Mouse (Mus musculus) embryonic facial prominence, embryonic 13.5 days (tissue): ENCODE data around the gene Prtn3. TPM values are rescaled to one million over a fixed set of nuclear protein-coding genes. Genes with fewer than 3 reads are reported as not detected.

Source experiments
- ATAC-seq: fragments of 200-750 bp; cut with Nextera tagmentation; 2 replicates; pipeline ENCODE4 v1.8.0; 2017; ENCODE audit warnings: low read depth; ENCODE audit not compliant: insufficient number of reproducible peaks, insufficient read depth, low FRiP score, low TSS enrichment
- H3K27ac ChIP-seq: fragments of 300-500 bp; sonication (generic); 2 replicates; pipeline ENCODE4 v1.5.1; 2015; ENCODE audit warnings: moderate library complexity, mild to moderate bottlenecking, inconsistent platforms
- H3K27me3 ChIP-seq: fragments of 300-500 bp; sonication (generic); 2 replicates; pipeline ENCODE4 v1.6.1; 2015; ENCODE audit warnings: mild to moderate bottlenecking, inconsistent platforms
- H3K36me3 ChIP-seq: fragments of 300-500 bp; sonication (generic); 2 replicates; pipeline ENCODE4 v1.6.1; 2015; ENCODE audit warnings: mild to moderate bottlenecking, inconsistent platforms
- H3K4me1 ChIP-seq: fragments of 300-500 bp; sonication (generic); 2 replicates; pipeline ENCODE4 v1.6.1; 2015; ENCODE audit warnings: inconsistent platforms
- H3K4me2 ChIP-seq: fragments of 300-500 bp; sonication (generic); 2 replicates; pipeline ENCODE4 v1.6.1; 2015; ENCODE audit warnings: moderate library complexity, mild to moderate bottlenecking, inconsistent platforms
- H3K4me3 ChIP-seq: fragments of 300-500 bp; sonication (generic); 2 replicates; pipeline ENCODE4 v1.5.1; 2015; ENCODE audit warnings: mild to moderate bottlenecking, inconsistent platforms
- H3K9ac ChIP-seq: fragments of 300-500 bp; sonication (generic); 2 replicates; pipeline ENCODE4 v1.6.1; 2015; ENCODE audit warnings: mild to moderate bottlenecking, inconsistent platforms
- H3K9me3 ChIP-seq: fragments of 300-500 bp; sonication (generic); 2 replicates; pipeline ENCODE4 v1.6.1; 2016; ENCODE audit warnings: inconsistent platforms
- WGBS: fragments of 180-500 bp; shearing (Covaris S2); methylation state at CpG from one replicate; pipeline ENCODE4 v1.1.7; 2015; ENCODE audit warnings: mixed read lengths; 5-methylcytosine and 5-hydroxymethylcytosine counted together
- polyA plus RNA-seq: library from polyadenylated mRNA; unstranded; fragments of >200 nt; fragmentation: Nextera tagmentation; extraction: Ambion mirVana; gene quantifications from 2 replicates; pipeline ENCODE4 v1.2.1, GENCODE M21; 2015

The Prtn3 gene
- polyA plus RNA-seq, 1 experiment from 2014 or later: 8.5 TPM

DNA sequence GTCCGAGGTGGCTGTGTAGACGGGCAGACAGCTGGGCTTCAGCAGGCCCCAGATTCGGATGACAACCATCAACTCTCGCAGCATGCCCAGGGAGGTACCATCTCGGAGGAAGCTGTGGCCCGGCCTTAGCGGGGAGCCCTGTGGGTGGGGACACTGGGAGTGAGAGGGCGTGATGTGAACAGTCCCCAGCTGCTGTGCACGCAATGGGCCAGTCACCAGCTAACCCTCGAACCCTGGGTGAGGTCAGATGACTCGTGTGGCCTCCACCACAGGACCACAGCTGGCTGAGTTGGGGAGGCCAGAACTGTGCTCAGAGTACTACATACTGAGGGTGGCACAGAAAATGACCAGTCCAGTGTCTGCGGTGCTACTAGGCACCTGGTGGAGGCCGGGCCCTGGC, 22.5 kb downstream of the Prtn3 start:
- Histone ChIP-seq H3K4me2 (no peak overlapping the region), H3K4me3 (no peak overlapping the region), H3K36me3 (peaks cover 71% of the 10 kb centered on the region), H3K27me3 (no peaks in the 10 kb centered on the region), H3K4me1 (0 out of 2 replicates have a peak, but pooled peaks cover 2% of the 10 kb centered on the region), H3K9me3 (no peaks in the 10 kb centered on the region), H3K27ac (no peak overlapping the region), H3K9ac (0 out of 2 replicates have a peak overlapping the region, but pooled peaks have one; percentile 6)
- 84% methylated on average over 13 of the region's 13 CpGs for WGBS
- ATAC-seq: no peak

GRCm38 (mm10) chr10:79897316-79898245, 23.3 kb downstream of the Prtn3 start:
- WGBS: 55% methylated on average over 20 of the region's 20 CpGs
- Histone ChIP-seq H3K9ac (0 out of 2 replicates have a peak overlapping the region, but pooled peaks have one; percentile 32), H3K9me3 (no peaks in the 10 kb centered on the region), H3K4me2 (no peak overlapping the region), H3K4me1 (no peaks in the 10 kb centered on the region), H3K4me3 (no peak overlapping the region), H3K27ac (no peak overlapping the region), H3K27me3 (no peaks in the 10 kb centered on the region), H3K36me3 (peaks cover 76% of the 10 kb centered on the region)
- ATAC-seq: no peak

DNA sequence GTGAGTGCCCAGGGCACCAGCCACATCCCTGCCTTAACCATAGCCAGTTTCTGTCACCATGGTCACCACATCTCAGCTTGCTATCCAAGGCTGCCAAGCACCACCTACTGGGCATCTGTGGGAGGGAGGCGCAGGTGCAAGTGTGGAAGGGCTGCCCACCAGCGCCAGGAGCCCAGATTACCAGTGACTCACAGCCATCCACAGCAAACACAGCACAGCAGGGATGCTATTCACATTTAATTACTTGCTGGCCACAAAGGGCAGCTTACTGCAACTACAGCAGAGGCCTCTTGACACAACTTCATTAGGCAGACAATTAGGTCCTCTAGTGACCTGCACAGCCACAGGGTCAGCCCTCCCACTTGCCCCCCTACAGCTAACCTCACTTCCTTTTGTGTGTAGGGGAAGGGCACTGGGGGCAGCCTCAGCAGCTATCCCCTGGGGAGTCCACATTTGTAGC, 26.7 kb downstream of the Prtn3 start:
- no peak overlapping the region for H3K27ac ChIP-seq
- H3K9me3 ChIP-seq: no peaks in the 10 kb centered on the region
- no peak overlapping the region for H3K4me3 ChIP-seq
- WGBS: 26% methylated on average over 2 of the region's 2 CpGs
- peaks cover 91% of the 10 kb centered on the region for H3K36me3 ChIP-seq
- no peaks in the 10 kb centered on the region for H3K4me1 ChIP-seq
- no peaks in the 10 kb centered on the region for H3K27me3 ChIP-seq
- 0 out of 2 replicates have a peak overlapping the region, but pooled peaks have one; percentile 27 for H3K9ac ChIP-seq
- no peak overlapping the region for H3K4me2 ChIP-seq
- ATAC-seq: no peak

DNA sequence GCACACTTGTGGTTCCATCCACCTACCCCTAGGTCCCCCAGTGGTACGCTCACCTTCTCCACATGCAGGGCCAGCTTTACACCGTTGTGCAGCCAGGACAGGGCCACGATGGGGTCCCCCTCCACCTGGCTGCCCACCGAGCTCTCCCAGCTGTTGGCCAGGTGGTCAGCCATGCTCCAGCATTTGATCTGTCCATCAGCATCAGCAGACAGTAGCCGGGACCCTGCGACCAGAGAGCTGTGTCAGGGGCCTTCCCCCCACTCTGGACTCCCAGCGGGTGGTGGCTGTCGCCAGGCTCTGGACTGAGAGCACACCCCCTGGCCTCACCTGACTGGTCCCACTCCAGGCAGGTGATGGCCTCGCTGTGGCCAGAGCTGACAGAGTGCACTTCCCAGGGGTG, 32.4 kb downstream of the Prtn3 start:
- Histone ChIP-seq H3K27me3 (no peaks in the 10 kb centered on the region), H3K27ac (no peak overlapping the region), H3K9ac (no peak overlapping the region), H3K4me3 (no peak overlapping the region), H3K4me2 (no peak overlapping the region), H3K9me3 (no peaks in the 10 kb centered on the region), H3K4me1 (peaks cover 8% of the 10 kb centered on the region), H3K36me3 (peaks cover 66% of the 10 kb centered on the region)
- no peak for ATAC-seq
- 92% methylated on average over 9 of the region's 9 CpGs for WGBS

DNA sequence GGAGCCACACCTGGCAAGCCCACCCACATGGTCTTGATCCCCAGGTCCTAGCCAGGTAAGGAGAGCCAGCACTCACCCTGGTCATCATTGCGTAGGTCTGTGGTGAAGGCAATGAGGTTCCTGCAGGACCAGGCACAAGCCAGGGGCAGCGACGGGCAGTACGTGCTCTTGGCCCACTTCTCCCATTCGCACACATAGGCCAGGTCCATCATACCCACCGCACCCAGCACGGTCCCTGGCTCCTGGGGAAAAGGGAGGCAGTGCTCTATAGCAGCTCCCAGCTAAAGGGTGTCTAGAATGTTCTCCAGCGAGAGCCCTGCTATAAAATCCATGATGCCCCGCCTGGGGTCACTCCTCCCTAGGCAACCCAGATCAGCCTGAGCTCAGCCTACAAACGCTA, 33.1 kb downstream of the Prtn3 start:
- H3K4me2 ChIP-seq: no peak overlapping the region
- no peak overlapping the region for H3K9ac ChIP-seq
- H3K27me3 ChIP-seq: no peaks in the 10 kb centered on the region
- 92% methylated on average over 10 of the region's 10 CpGs for WGBS
- H3K27ac ChIP-seq: no peak overlapping the region
- H3K4me3 ChIP-seq: no peak overlapping the region
- H3K9me3 ChIP-seq: no peaks in the 10 kb centered on the region
- H3K36me3 ChIP-seq: peaks cover 69% of the 10 kb centered on the region
- peaks cover 8% of the 10 kb centered on the region for H3K4me1 ChIP-seq
- ATAC-seq: no peak

DNA sequence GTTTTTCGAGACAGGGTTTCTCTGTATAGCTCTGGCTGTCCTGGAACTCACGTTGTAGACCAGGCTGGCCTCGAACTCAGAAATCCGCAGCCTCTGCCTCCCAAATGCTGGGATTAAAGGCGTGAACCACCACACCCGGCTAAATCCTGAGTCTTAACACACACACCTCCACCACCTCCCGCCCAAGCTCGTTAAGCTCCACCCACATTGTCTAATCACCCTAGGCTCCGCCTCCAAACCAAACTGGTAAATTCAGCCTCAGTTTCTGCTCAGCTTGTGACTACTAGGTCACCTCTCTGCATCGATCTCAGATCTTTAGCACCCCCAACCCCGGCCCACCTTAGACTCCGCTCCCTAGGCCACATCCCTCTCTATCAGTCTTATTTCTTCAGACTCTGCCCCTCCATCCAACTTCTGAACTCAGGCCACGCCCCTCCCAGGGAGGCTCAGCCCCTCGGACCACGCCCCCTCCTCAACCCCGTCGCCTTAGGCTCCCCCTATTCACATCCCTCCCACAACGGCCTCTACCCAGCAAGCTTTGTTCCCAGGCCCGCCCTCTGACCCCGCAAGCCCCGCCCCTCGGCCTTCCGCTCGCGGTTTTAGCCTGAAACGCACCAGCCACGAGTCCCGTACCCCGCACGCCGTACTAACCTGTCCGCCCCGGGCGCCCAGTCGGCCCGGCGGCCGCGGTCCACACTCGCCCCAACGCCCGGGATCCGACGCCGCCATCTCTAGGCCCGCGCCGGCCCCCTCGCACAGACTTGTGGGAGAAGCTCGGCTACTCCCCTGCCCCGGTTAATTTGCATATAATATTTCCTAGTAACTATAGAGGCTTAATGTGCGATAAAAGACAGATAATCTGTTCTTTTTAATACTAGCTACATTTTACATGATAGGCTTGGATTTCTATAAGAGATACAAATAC, 34.2 kb downstream of the Prtn3 start, which contains the start of gene Med16:
Gene Med16, minus strand, starts transcription at position 757 of the 925 bp plus-strand sequence.
- no peaks in the 10 kb centered on the region for H3K27me3 ChIP-seq
- H3K4me3 ChIP-seq: peak within 1 kb of the TSS; percentile 70
- peaks cover 8% of the 10 kb centered on the region for H3K4me1 ChIP-seq
- H3K4me2 ChIP-seq: peak within 1 kb of the TSS; percentile 53
- WGBS: 2% methylated on average over 52 of the region's 52 CpGs
- H3K36me3 ChIP-seq: peaks cover 65% of the 10 kb centered on the region
- H3K27ac ChIP-seq: peak within 1 kb of the TSS; percentile 97
- peak within 1 kb of the TSS; percentile 94 for H3K9ac ChIP-seq
- peak; percentile 92 for ATAC-seq
- no peaks in the 10 kb centered on the region for H3K9me3 ChIP-seq

DNA sequence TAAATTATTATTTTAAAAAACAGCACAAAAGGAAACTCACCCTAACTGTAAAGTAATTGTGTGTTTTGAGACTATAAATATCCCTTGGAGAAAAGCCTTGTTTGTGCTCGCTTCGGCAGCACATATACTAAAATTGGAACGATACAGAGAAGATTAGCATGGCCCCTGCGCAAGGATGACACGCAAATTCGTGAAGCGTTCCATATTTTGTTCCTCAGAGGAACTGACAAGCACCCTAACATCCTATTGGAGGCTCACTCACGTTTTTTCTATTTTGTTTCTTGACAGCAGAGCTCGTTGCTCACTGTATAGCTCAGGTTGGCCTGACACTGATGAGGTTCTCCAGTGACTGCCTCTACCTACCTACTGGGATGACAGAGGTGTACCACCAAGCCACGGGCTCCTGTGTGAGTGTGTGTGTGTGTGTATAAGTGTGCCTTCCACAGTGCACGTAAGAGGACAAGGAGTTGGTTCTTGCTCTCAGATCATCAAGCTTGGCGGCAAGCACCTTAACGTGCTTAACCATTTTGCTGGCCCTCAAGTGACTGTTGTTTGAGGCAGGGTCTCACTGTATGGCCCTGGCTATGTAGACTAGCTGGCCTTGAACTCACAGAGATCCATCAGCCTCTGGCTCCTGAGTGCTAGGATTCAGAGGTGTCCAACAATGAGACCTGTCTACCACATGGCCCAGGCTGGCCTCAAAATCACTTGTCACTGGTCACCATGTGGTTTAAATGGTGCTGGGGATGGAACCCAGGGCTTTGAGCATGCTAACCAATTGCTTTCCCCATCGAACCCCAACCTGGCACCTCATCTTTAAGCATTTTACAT, 35.0 kb downstream of the Prtn3 start:
- 0 out of 2 replicates have a peak, but pooled peaks have one; percentile 35 for ATAC-seq
- no peaks in the 10 kb centered on the region for H3K27me3 ChIP-seq
- H3K4me2 ChIP-seq: peak overlapping the region; percentile 53
- H3K9ac ChIP-seq: peak overlapping the region; percentile 16; the same call in 1 of the 2 replicates
- H3K9me3 ChIP-seq: no peaks in the 10 kb centered on the region
- 22% methylated on average over 14 of the region's 14 CpGs for WGBS
- H3K4me1 ChIP-seq: peaks cover 10% of the 10 kb centered on the region
- H3K4me3 ChIP-seq: peak overlapping the region; percentile 70
- peaks cover 56% of the 10 kb centered on the region for H3K36me3 ChIP-seq
- peak overlapping the region; percentile 60 for H3K27ac ChIP-seq

DNA sequence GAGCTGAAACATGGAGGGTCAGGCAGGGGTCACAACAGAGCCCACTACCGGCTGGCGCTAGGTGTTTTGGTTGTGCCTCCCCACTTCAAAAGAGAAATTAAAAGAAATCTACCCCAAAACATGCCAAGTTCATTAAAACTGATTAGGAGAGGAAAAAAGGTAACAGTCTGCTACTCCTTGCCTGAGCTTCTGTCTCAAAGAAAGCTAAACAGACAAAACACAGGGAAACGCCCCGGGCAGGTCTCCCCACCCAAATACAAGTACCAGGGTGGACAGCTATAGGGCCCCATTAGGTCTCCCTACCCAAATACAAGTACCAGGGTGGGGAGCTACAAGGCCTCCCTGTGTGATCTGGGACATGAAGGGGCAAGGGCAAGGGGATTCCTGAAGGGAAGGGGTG, 36.3 kb downstream of the Prtn3 start, which contains the start of gene Gm26602:
Gene Gm26602, plus strand, starts transcription at position 301 of the 400 bp plus-strand sequence.
- H3K9ac ChIP-seq: no peak within 1 kb of the TSS
- peaks cover 43% of the 10 kb centered on the region for H3K36me3 ChIP-seq
- peak within 1 kb of the TSS; percentile 60; the same call in 1 of the 2 replicates for H3K27ac ChIP-seq

DNA sequence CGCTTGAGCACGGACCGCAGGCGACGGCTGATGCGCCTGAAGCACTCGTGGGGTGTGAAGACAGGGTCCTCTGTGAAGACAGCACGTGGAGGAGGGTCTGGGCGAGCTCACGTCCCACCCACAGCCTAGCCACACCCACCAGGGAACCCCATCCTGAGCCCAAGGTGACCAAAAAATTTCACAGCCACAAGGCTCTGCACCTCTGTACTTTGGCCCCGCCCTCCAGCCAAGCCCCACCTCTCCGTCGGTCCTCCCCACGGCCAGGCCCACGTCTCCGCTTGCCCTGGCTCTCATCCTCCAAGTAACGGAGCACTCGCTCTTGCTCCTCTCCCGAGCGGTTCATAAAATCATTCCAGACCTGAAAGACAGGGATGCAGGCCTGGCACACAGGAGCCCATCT, 38.1 kb downstream of the Prtn3 start:
- Histone ChIP-seq H3K9ac (no peak overlapping the region), H3K36me3 (peaks cover 27% of the 10 kb centered on the region), H3K4me2 (no peak overlapping the region), H3K27me3 (peaks cover 3% of the 10 kb centered on the region), H3K4me3 (no peak overlapping the region), H3K4me1 (peaks cover 35% of the 10 kb centered on the region), H3K9me3 (no peaks in the 10 kb centered on the region), H3K27ac (no peak overlapping the region)
- ATAC-seq: no peak
- 63% methylated on average over 20 of the region's 20 CpGs for WGBS

More for the DNA sequence above, 36.3 kb downstream of the Prtn3 start, which contains the start of gene Gm26602:
- 93% methylated on average over 4 of the region's 4 CpGs for WGBS
- no peaks in the 10 kb centered on the region for H3K27me3 ChIP-seq
- no peak for ATAC-seq
- H3K4me3 ChIP-seq: 0 out of 2 replicates have a peak within 1 kb of the TSS, but pooled peaks have one; percentile 23
- H3K4me1 ChIP-seq: peaks cover 22% of the 10 kb centered on the region
- no peak within 1 kb of the TSS for H3K4me2 ChIP-seq
- H3K9me3 ChIP-seq: no peaks in the 10 kb centered on the region

- ATAC-seq: no peak
- peaks cover 27% of the 10 kb centered on the region for H3K36me3 ChIP-seq
- no peaks in the 10 kb centered on the region for H3K9me3 ChIP-seq
- no peak overlapping the region for H3K4me2 ChIP-seq
- no peak overlapping the region for H3K4me3 ChIP-seq
- peaks cover 43% of the 10 kb centered on the region for H3K4me1 ChIP-seq
- no peak overlapping the region for H3K27ac ChIP-seq
- peaks cover 22% of the 10 kb centered on the region for H3K27me3 ChIP-seq
- WGBS: 70% methylated on average over 11 of the region's 11 CpGs
- H3K9ac ChIP-seq: peak overlapping the region; percentile 55
Observed at GRCm38 (mm10) chr10:79914131-79914947, 40.1 kb downstream of the Prtn3 start.
